Mouse (Mus musculus): ENCODE data around the gene Treml4. TPM values are rescaled to one million over a fixed set of nuclear protein-coding genes. Genes with fewer than 3 reads are reported as not detected.

The Treml4 gene
- polyA plus RNA-seq, 2 experiments, result 4.3 to 5.7 TPM

DNA sequence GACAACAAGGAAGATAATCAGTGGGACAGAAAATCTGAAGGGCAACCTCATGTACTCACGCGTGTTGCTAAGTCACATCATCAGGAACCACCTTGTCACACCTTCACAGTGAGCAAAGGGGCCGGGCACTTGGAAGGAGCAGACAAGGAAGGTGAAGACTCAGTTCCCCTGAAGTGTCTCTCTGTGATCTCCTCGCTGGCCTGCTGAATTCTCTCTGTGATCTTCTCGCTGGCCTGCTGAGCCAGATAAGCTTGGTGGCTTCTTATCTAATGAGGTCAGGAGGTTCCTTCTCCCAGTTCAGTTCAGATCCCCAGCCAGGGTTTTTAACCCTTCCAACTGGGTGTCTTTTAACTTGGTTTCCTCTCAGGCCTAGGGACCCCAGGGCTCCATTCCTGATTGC, 8.1 kb downstream of the Treml4 start:
- Histone ChIP-seq H3K27ac (peak overlapping the region; percentile 93), H3K4me1 (replicated peaks; ENCODE audit: control insufficient read depth in 2 of 2, insufficient read depth in 2 of 2, low read length in 1 of 2) (peaks cover 59 to 70% of the 10 kb centered on the region in 2 experiments), H3K9ac (replicated peaks) (peak overlapping the region; percentile 51), H3K4me3 (ENCODE audit: insufficient read depth in 1 of 2, low read depth in 2 of 2, low read length in 2 of 2) (peak overlapping the region; percentile 37 to 56), H3K36me3 (replicated peaks; ENCODE audit: control insufficient read depth, insufficient read depth, low read depth) (no peaks in the 10 kb centered on the region), H3K27me3 (ENCODE audit: control insufficient read depth, insufficient read depth, low read length) (no peaks in the 10 kb centered on the region), H3K9me3 (ENCODE audit: control insufficient read depth, low read length) (no peaks in the 10 kb centered on the region), H3K4me2 (ENCODE audit: low read depth) (peak overlapping the region; percentile 59)
- WGBS (ENCODE audit: insufficient replicate concordance), result 12% methylated on average over 5 of the region's 5 CpGs
- ATAC-seq (ENCODE audit: insufficient read depth) (peak; percentile 93), DNase-seq (ENCODE audit: low read depth in 3 of 3, low spot score in 3 of 3) (peak; percentile 93 to 96 (median 95))
- TF ChIP-seq EP300 (IDR thresholded peaks at IDR 0.05; ENCODE audit: low read depth) (peak; percentile 99), CTCF (IDR thresholded peaks at IDR 0.05; ENCODE audit: low read depth) (no peak)

DNA sequence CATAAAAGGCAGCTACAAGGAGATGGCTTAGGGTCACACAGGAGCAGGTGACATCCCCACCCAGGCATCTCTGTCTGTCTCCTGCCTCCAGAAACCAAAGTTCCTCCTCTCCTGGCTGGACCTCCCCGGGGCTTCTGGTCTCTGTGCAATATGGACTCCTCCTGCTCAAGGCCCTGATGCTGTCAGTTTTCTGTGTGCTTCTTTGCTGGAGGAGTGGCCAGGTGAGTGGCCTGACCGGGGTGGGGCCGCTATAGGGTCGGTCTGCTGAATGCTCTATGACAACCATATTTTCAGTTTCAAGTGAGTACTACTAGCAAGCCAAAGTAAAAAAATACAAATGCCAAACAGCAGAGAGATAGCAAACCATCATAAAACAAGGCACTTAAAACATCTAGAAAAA, 8.5 kb downstream of the Treml4 start:
- Histone ChIP-seq H3K27ac (peak overlapping the region; percentile 93), H3K4me3 (ENCODE audit: insufficient read depth in 1 of 2, low read depth in 2 of 2, low read length in 2 of 2) (peak overlapping the region; percentile 17 to 56), H3K4me1 (replicated peaks; ENCODE audit: control insufficient read depth in 2 of 2, insufficient read depth in 2 of 2, low read length in 1 of 2) (peaks cover 54 to 66% of the 10 kb centered on the region in 2 experiments), H3K36me3 (replicated peaks; ENCODE audit: control insufficient read depth, insufficient read depth, low read depth) (no peaks in the 10 kb centered on the region), H3K4me2 (ENCODE audit: low read depth) (peak overlapping the region; percentile 59), H3K27me3 (ENCODE audit: control insufficient read depth, insufficient read depth, low read length) (no peaks in the 10 kb centered on the region), H3K9ac (replicated peaks) (peak overlapping the region; percentile 14), H3K9me3 (ENCODE audit: control insufficient read depth, low read length) (no peaks in the 10 kb centered on the region)
- TF ChIP-seq CTCF (IDR thresholded peaks at IDR 0.05; ENCODE audit: low read depth), result no peak
- TF ChIP-seq EP300 (IDR thresholded peaks at IDR 0.05; ENCODE audit: low read depth), result no peak
- 45% methylated on average over 4 of the region's 4 CpGs for WGBS (ENCODE audit: insufficient replicate concordance)
- DNase-seq (ENCODE audit: low read depth in 3 of 3, low spot score in 3 of 3) (peak in 1 of 3 experiments; percentile 32), ATAC-seq (ENCODE audit: insufficient read depth) (peak; percentile 48)

DNA sequence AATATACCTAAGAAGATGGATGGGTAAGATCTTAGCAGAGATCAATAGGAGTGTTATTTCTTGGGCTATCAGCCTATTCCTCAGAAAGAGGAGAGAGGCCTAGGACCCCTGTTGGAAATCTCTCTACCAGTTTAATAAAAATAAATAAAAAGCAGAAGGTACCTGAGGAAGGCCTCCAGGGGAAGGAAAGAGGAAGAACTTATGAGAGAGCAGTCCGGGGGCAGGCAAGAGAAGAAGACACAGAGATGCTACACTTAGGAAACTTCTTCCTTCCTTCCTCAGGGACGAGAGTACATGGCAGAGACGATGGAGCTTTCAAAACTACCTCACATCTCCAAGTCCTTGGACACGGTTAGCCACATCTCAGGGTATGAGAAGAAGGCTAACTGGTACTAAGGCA, 10.0 kb downstream of the Treml4 start:
- H3K36me3 ChIP-seq (replicated peaks; ENCODE audit: control insufficient read depth, insufficient read depth, low read depth), result no peaks in the 10 kb centered on the region
- ATAC-seq (ENCODE audit: insufficient read depth) (no peak), DNase-seq (ENCODE audit: low read depth in 3 of 3, low spot score in 3 of 3) (no peak)
- H3K4me1 ChIP-seq (replicated peaks; ENCODE audit: control insufficient read depth in 2 of 2, insufficient read depth in 2 of 2, low read length in 1 of 2), result peaks cover 47 to 63% of the 10 kb centered on the region in 2 experiments
- peak overlapping the region; percentile 20; the same call in 1 of the 2 replicates for H3K4me2 ChIP-seq (ENCODE audit: low read depth)
- H3K27ac ChIP-seq, result peak overlapping the region; percentile 60
- no peaks in the 10 kb centered on the region for H3K9me3 ChIP-seq (ENCODE audit: control insufficient read depth, low read length)
- TF ChIP-seq EP300 (IDR thresholded peaks at IDR 0.05; ENCODE audit: low read depth), result no peak
- no peak for TF ChIP-seq CTCF (IDR thresholded peaks at IDR 0.05; ENCODE audit: low read depth)
- no peak overlapping the region for H3K9ac ChIP-seq (replicated peaks)
- H3K27me3 ChIP-seq (ENCODE audit: control insufficient read depth, insufficient read depth, low read length), result no peaks in the 10 kb centered on the region
- 51% methylated on average over 4 of the region's 4 CpGs for WGBS (ENCODE audit: insufficient replicate concordance)
- H3K4me3 ChIP-seq (ENCODE audit: insufficient read depth in 1 of 2, low read depth in 2 of 2, low read length in 2 of 2), result no peak overlapping the region

DNA sequence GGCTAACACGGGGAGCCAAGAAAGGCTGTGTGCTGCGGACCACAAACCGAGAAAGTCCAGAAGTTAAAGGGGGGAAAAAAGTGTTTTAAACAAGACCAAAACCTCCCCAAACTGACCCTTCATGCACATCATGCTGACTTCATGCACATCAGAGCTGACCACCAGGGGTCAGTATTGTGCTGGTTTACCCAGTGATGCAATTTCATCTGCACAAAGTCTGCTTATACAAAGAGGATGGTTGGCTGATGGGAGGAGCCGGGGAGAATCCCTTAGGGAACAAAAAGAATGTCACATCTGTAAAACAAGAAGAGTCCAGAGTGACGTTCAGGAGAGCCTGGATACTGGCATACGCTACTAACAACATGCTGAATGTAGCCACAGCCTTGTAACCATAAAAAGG, 10.8 kb downstream of the Treml4 start:
- TF ChIP-seq EP300 (IDR thresholded peaks at IDR 0.05; ENCODE audit: low read depth), result no peak
- peak; percentile 94 for TF ChIP-seq CTCF (IDR thresholded peaks at IDR 0.05; ENCODE audit: low read depth)
- ATAC-seq (ENCODE audit: insufficient read depth), result no peak
- H3K4me3 ChIP-seq (ENCODE audit: insufficient read depth in 1 of 2, low read depth in 2 of 2, low read length in 2 of 2), result no peak overlapping the region
- WGBS (ENCODE audit: insufficient replicate concordance), result 20% methylated on average over 6 of the region's 6 CpGs
- H3K27me3 ChIP-seq (ENCODE audit: control insufficient read depth, insufficient read depth, low read length), result no peaks in the 10 kb centered on the region
- H3K4me2 ChIP-seq (ENCODE audit: low read depth), result no peak overlapping the region
- H3K9ac ChIP-seq (replicated peaks), result no peak overlapping the region
- peak; percentile 75 to 78 (median 77) for DNase-seq (ENCODE audit: low read depth in 3 of 3, low spot score in 3 of 3)
- no peak overlapping the region; the same call in 1 of the 2 replicates for H3K27ac ChIP-seq
- peaks cover 47 to 62% of the 10 kb centered on the region in 2 experiments for H3K4me1 ChIP-seq (replicated peaks; ENCODE audit: control insufficient read depth in 2 of 2, insufficient read depth in 2 of 2, low read length in 1 of 2)
- no peaks in the 10 kb centered on the region for H3K9me3 ChIP-seq (ENCODE audit: control insufficient read depth, low read length)
- H3K36me3 ChIP-seq (replicated peaks; ENCODE audit: control insufficient read depth, insufficient read depth, low read depth), result no peaks in the 10 kb centered on the region

DNA sequence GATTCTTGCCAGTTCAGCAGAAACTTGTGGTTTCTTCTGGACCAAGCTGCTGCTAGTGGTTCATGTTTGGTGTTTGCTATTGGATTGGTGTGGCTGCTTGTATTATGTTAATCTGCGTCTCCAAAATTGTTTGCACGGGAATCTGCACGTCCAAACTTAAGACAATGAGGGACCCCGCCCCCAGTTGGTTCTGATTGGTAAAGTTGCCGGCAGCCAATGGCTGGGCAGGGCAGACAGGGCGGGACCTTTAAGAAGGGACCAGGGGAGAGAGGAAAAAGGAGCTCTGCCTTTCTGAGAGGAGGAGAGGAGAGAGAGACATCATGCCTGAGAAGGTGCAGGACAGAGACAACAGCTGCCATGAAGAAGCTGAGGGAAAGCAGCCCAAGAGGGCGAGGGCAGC, 11.6 kb downstream of the Treml4 start:
- TF ChIP-seq EP300 (IDR thresholded peaks at IDR 0.05; ENCODE audit: low read depth) (no peak), CTCF (IDR thresholded peaks at IDR 0.05; ENCODE audit: low read depth) (no peak)
- no peaks in the 10 kb centered on the region for H3K9me3 ChIP-seq (ENCODE audit: control insufficient read depth, low read length)
- H3K4me3 ChIP-seq (ENCODE audit: insufficient read depth in 1 of 2, low read depth in 2 of 2, low read length in 2 of 2), result no peak overlapping the region
- peak overlapping the region; percentile 6; the same call in 1 of the 2 replicates for H3K4me2 ChIP-seq (ENCODE audit: low read depth)
- H3K4me1 ChIP-seq (replicated peaks; ENCODE audit: control insufficient read depth in 2 of 2, insufficient read depth in 2 of 2, low read length in 1 of 2), result peaks cover 43 to 61% of the 10 kb centered on the region in 2 experiments
- DNase-seq (ENCODE audit: low read depth in 3 of 3, low spot score in 3 of 3) (no peak), ATAC-seq (ENCODE audit: insufficient read depth) (no peak)
- 25% methylated on average over 7 of the region's 7 CpGs for WGBS (ENCODE audit: insufficient replicate concordance)
- no peak overlapping the region for H3K9ac ChIP-seq (replicated peaks)
- no peaks in the 10 kb centered on the region for H3K36me3 ChIP-seq (replicated peaks; ENCODE audit: control insufficient read depth, insufficient read depth, low read depth)
- no peaks in the 10 kb centered on the region for H3K27me3 ChIP-seq (ENCODE audit: control insufficient read depth, insufficient read depth, low read length)
- no peak overlapping the region for H3K27ac ChIP-seq

All from liver, embryonic 14.5 days (tissue).